Mouse (Mus musculus) retina, adult 2 months (tissue): ENCODE data around the gene Dmgdh.

Source experiments
- DNase-seq: peaks from one replicate; pipeline ENCODE4 v3.0.0-alpha.2; 2012; ENCODE audit warnings: low read depth, low spot score

The Dmgdh gene

GRCm38 (mm10) chr13:93674131-93674561, at the start of gene Dmgdh, which contains the start of gene Bhmt2:
TSS of gene Dmgdh (plus strand) at chr13:93674433.
TSS of gene Bhmt2 (minus strand) at chr13:93674302.
- DNase-seq: no peak

- DNase-seq: no peak
These were observed 45.4 kb upstream of the Dmgdh start for GRCm38 (mm10) chr13:93628861-93629260.

GRCm38 (mm10) chr13:93630941-93631705, 43.1 kb upstream of the Dmgdh start:
- no peak for DNase-seq

GRCm38 (mm10) chr13:93632927-93633326, 41.3 kb upstream of the Dmgdh start:
- DNase-seq: no peak

GRCm38 (mm10) chr13:93636561-93636960, 37.7 kb upstream of the Dmgdh start:
- no peak for DNase-seq

GRCm38 (mm10) chr13:93637282-93638245, 36.7 kb upstream of the Dmgdh start, which contains the start of gene Bhmt:
TSS of gene Bhmt (minus strand) at chr13:93637961.
- DNase-seq: no peak

GRCm38 (mm10) chr13:93639636-93640035, 34.6 kb upstream of the Dmgdh start:
- DNase-seq: no peak

GRCm38 (mm10) chr13:93648387-93649130, 25.7 kb upstream of the Dmgdh start:
- no peak for DNase-seq

- DNase-seq: no peak
These were observed 20.9 kb upstream of the Dmgdh start for GRCm38 (mm10) chr13:93653382-93653781.

GRCm38 (mm10) chr13:93657941-93658340, 16.3 kb upstream of the Dmgdh start:
- no peak for DNase-seq

- no peak for DNase-seq
These were observed 6.6 kb upstream of the Dmgdh start for GRCm38 (mm10) chr13:93667586-93667985.

- DNase-seq: no peak
These were observed 1.9 kb upstream of the Dmgdh start for GRCm38 (mm10) chr13:93672371-93672770.

GRCm38 (mm10) chr13:93673296-93673695, 937 bp upstream of the Dmgdh start:
- DNase-seq: no peak

- no peak for DNase-seq
These were observed 2.6 kb downstream of the Dmgdh start for GRCm38 (mm10) chr13:93676864-93677263.

GRCm38 (mm10) chr13:93683336-93683735, 9.1 kb downstream of the Dmgdh start:
- no peak for DNase-seq

GRCm38 (mm10) chr13:93685226-93685625, 11.0 kb downstream of the Dmgdh start:
- no peak for DNase-seq

GRCm38 (mm10) chr13:93687321-93687720, 13.1 kb downstream of the Dmgdh start:
- no peak for DNase-seq

- DNase-seq: no peak
These were observed 15.3 kb downstream of the Dmgdh start for GRCm38 (mm10) chr13:93689566-93689965.

GRCm38 (mm10) chr13:93690821-93691220, 16.6 kb downstream of the Dmgdh start:
- DNase-seq: no peak

- DNase-seq: no peak
These were observed 24.6 kb downstream of the Dmgdh start for GRCm38 (mm10) chr13:93698866-93699265.

- no peak for DNase-seq
These were observed 31.5 kb downstream of the Dmgdh start for GRCm38 (mm10) chr13:93705697-93706096.

- DNase-seq: no peak
These were observed 33.0 kb downstream of the Dmgdh start for GRCm38 (mm10) chr13:93707271-93707670.
